Mouse (Mus musculus): ENCODE results near the gene Vps41.

DNA sequence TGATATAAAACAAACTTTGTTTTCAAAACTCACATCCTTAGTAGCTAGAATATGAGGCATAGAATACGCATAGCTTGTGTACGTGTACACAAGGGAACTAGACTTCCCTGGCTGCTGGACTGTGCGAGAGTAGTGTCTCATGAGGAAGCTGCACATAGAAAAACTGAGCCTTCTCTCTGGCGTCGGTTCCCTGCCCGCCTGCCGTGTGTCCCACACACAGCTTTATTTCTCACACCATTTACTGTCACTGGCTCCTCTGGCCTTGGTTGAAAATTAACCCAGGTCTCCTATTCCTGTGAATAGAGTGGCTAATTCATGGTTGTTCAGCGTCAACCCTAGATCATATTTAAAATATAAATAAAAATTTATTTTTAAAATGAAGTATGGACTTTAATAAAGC, 135.6 kb downstream of the Vps41 start:
- TF ChIP-seq POLR2A (IDR thresholded peaks at IDR 0.05; ENCODE audit: borderline replicate concordance, extremely low read depth, insufficient read depth, insufficient read length, poor library complexity, severe bottlenecking) (no peak), CTCF (IDR thresholded peaks at IDR 0.05; ENCODE audit: borderline replicate concordance, extremely low read depth, insufficient read depth, insufficient read length) (no peak)

Data from brain, embryonic 14.5 days (tissue).